Mouse (Mus musculus): ENCODE data around the gene Rassf8.
A peak's percentile ranks its signal among the peaks of the same experiment; 100 is the strongest.

The Rassf8 gene

GRCm38 (mm10) chr6:145776241-145776640 is 29.7 kb downstream of the Rassf8 start:
- no peak for DNase-seq (ENCODE audit: low spot score)

GRCm38 (mm10) chr6:145779383-145779782 is 32.8 kb downstream of the Rassf8 start:
- DNase-seq (ENCODE audit: low spot score) = peak; percentile 60

DNA sequence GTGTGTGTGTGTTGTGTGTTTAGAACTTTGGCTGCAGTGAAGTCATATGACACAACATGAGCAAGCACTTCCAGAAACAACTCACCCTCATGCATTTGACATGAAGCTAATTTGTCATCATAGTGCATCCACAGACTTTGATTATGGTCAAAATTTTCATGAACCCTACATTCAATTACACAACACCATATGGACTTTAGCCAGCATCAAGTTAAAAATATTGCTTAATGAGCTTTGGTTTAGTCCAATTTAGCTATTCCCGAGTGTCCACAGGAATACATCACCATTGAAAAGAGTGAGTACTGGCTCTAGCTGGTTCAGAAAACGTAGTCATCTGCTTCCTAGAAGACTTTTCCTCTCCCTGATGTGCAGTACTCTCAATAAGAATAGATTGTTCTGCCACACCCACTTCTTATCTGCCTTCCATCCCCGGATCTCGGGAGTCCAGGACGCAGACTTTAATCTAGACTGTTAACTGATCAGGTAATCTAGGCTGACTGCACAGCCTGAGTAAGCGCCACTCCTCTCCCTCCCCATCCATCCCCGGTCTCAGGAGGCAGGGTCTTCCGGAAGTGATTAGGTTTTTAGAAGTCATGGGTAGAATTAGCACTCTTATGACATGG is 33.7 kb downstream of the Rassf8 start:
- no peak for DNase-seq (ENCODE audit: low spot score)

GRCm38 (mm10) chr6:145781256-145781655 is 34.7 kb downstream of the Rassf8 start:
- no peak for DNase-seq (ENCODE audit: low spot score)

- no peak for DNase-seq (ENCODE audit: low spot score)
Observed at GRCm38 (mm10) chr6:145781966-145782365, 35.4 kb downstream of the Rassf8 start.

- DNase-seq (ENCODE audit: low spot score) = no peak
Observed at GRCm38 (mm10) chr6:145787311-145787710, 40.8 kb downstream of the Rassf8 start.

GRCm38 (mm10) chr6:145789738-145790137 is 43.2 kb downstream of the Rassf8 start:
- DNase-seq (ENCODE audit: low spot score) = no peak

DNA sequence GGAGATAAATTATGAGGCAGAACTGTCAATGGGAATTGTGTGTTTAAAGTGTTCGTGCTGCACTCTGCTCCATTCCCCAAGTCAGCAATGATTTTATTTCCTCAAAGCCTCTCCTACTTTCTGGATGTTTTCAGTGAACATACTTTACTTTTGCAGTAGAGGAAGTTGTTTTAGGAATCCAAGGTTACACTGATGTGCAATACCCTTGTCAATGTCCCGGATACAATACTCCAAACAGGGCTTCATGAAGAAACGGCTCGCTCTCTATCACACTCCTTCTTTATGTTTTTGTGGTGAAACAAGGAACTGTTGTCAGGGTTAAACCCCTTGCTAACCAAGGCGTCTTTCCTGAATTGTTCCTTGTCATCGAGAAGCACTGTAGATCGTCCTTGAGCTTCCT is 45.8 kb downstream of the Rassf8 start:
- no peak for DNase-seq (ENCODE audit: low spot score)

DNA sequence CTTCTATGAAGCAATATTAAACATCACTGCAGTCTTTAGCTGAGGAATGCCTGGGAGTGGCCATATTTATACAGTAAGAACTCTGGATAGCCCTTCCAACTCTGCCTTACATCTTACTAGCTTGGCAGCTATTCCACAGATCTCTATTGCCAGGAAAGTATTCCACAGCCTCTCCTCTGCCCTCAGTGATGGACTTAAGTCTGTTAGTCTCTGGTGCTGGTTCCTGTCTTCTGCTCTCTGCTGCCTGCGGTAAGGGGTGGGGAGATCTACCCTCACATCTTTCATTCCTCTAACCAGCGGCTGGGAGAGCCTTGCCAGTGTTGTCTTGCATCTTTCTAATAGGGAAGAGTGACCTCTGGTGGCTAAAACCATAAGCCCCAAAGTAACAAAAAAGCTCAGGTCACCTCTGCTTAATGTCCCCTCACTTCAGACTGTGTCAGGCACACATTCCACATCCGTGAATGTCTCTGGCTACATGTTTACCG is 46.6 kb downstream of the Rassf8 start:
- peak; percentile 86 for DNase-seq (ENCODE audit: low spot score)

- peak; percentile 42 for DNase-seq (ENCODE audit: low spot score)
Observed at GRCm38 (mm10) chr6:145794671-145795070, 48.1 kb downstream of the Rassf8 start.

GRCm38 (mm10) chr6:145796191-145797023 is 49.9 kb downstream of the Rassf8 start:
- DNase-seq (ENCODE audit: low spot score) = no peak

- no peak for DNase-seq (ENCODE audit: low spot score)
Observed at GRCm38 (mm10) chr6:145797692-145798091, 51.1 kb downstream of the Rassf8 start.

- DNase-seq (ENCODE audit: low spot score) = no peak
Observed at GRCm38 (mm10) chr6:145801796-145802488, 55.4 kb downstream of the Rassf8 start.

DNA sequence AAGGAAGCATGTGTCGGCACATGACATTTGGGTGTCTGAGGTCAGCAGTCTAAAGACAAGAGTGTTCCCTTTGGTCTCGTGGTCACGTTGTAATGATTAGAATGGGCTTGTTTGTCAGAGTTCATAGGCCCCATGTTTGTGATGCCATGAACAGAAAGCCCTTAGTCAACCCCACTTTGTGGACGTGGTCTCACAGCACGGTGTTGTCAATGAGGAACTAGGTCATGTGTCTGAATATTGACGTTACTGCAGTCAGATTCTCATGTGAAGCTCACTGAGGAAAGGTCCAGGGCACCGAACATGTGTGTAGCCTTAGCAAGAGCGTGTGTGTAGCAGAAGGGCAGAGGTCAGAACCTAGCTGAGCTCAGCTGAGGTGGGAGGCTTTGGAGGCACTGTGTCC is 56.3 kb downstream of the Rassf8 start:
- no peak for DNase-seq (ENCODE audit: low spot score)

DNA sequence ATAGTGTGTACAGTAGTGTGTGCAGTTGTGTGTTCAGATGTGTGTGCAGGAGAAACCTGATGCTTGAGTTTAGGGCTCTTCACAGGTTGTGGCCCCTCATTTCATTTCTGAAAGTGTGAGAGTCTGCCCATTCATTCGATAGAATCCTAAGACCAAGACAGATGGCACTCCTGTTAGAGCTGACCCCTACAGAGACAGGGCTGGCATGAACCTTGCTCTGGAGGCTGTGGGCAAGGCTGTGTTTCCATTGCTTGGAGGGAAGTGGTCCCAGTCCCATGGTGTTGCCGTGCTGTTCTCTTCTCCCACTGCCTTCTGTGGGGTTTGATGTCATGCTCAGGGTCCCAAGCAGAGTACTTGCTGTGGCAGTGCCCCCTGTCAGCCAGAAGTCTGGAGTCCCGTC is 57.7 kb downstream of the Rassf8 start:
- no peak for DNase-seq (ENCODE audit: low spot score)

DNA sequence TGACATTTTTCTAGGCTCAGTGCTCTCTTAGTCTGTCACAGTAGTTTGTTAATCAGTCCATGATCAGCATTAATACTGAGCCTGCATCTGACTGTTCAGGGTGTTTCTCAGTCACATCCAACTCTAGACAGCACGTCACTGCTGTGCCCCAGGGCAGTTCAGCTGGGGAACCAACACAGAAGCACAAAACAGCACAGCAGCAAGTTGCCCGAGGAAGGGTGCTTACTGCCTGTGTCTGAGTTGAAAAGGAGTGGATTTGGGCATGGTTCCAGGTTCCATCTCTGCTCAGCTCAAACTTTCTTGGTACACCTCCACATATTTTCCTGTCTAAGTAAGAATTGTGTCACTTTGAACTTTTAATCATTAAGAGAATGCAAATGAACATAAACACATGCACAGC is 60.2 kb downstream of the Rassf8 start:
- DNase-seq (ENCODE audit: low spot score) = no peak

- DNase-seq (ENCODE audit: low spot score) = no peak
Observed at GRCm38 (mm10) chr6:145807929-145808328, 61.4 kb downstream of the Rassf8 start.

GRCm38 (mm10) chr6:145809566-145809965 is 63.0 kb downstream of the Rassf8 start:
- DNase-seq (ENCODE audit: low spot score) = no peak

GRCm38 (mm10) chr6:145810015-145810414 is 63.5 kb downstream of the Rassf8 start:
- DNase-seq (ENCODE audit: low spot score) = no peak

DNA sequence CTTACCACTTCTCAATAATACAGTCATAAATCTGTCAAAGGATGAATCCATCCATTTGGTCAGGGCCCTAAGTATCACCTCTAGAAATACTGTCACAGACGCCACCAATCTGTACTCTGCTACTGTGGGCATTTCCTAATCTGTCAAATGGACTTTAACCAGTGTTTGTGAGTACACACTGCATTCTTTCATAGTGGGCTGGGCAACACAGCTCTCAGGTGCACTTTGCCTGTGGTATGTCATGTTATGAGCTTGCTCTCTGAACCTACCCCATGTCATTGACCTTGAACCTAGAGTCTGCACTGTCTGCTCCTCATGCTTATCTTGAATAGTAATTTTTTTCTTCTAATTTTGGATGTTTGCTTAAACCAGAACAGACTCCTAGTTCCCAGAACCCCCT is 64.6 kb downstream of the Rassf8 start:
- no peak for DNase-seq (ENCODE audit: low spot score)

- DNase-seq (ENCODE audit: low spot score) = peak; percentile 53
Observed at GRCm38 (mm10) chr6:145815200-145815599, 68.7 kb downstream of the Rassf8 start.

DNA sequence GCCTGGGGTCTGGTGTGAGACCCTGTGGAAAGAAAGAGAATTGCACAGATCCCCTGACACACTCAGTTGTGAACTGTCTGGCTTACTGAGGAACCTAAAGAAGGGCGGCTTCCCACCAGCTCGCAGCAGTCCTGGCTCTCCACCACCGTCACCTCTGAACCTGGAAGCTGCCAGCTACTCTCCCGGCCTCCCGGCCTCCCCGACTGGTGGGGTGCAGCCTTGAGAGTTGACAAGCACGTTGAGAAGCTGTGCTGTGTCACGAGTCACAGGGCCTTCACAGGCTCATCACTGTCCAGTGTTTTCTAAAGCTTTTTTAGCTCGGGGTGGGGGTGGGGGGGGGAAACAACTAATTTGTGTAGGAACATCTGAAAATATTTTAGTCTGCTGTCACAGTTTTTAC is 72.6 kb downstream of the Rassf8 start:
- no peak for DNase-seq (ENCODE audit: low spot score)

- no peak for DNase-seq (ENCODE audit: low spot score)
Observed at GRCm38 (mm10) chr6:145822218-145822617, 75.7 kb downstream of the Rassf8 start.
